Mouse (Mus musculus) brain, adult 2 months (tissue): ENCODE data around the gene Map3k13.
A peak's percentile ranks its signal among the peaks of the same experiment; 100 is the strongest.
"Not testable (repeated sequence)": the region's sequence is repeated elsewhere in the genome, so short reads cannot be mapped to it uniquely, and the experiment has no call there.

Source experiments
- DNase-seq: peaks from one replicate; pipeline ENCODE4 v3.0.0; 2011; ENCODE audit warnings: low read depth, low spot score

The Map3k13 gene

GRCm38 (mm10) chr16:21807786-21808185 is 13.6 kb downstream of the Map3k13 start:
- DNase-seq: not testable (repeated sequence)

- DNase-seq: no peak
Observed at GRCm38 (mm10) chr16:21813164-21813834, 19.2 kb downstream of the Map3k13 start.

GRCm38 (mm10) chr16:21814861-21815668 is 20.9 kb downstream of the Map3k13 start:
- peak; percentile 89 for DNase-seq

GRCm38 (mm10) chr16:21815669-21816010 is 21.5 kb downstream of the Map3k13 start:
- no peak for DNase-seq

- no peak for DNase-seq
Observed at GRCm38 (mm10) chr16:21818132-21818531, 24.0 kb downstream of the Map3k13 start.

GRCm38 (mm10) chr16:21818629-21819028 is 24.5 kb downstream of the Map3k13 start:
- DNase-seq: no peak

- no peak for DNase-seq
Observed at GRCm38 (mm10) chr16:21825612-21826031, 31.5 kb downstream of the Map3k13 start.

- DNase-seq: no peak
Observed at GRCm38 (mm10) chr16:21827153-21827552, 33.0 kb downstream of the Map3k13 start.

GRCm38 (mm10) chr16:21827581-21827980 is 33.4 kb downstream of the Map3k13 start:
- DNase-seq: no peak

GRCm38 (mm10) chr16:21829711-21830110 is 35.6 kb downstream of the Map3k13 start:
- no peak for DNase-seq

- no peak for DNase-seq
Observed at GRCm38 (mm10) chr16:21830784-21831183, 36.6 kb downstream of the Map3k13 start.

GRCm38 (mm10) chr16:21831764-21832163 is 37.6 kb downstream of the Map3k13 start:
- DNase-seq: no peak

- DNase-seq: no peak
Observed at GRCm38 (mm10) chr16:21833469-21833868, 39.3 kb downstream of the Map3k13 start.

- DNase-seq: no peak
Observed at GRCm38 (mm10) chr16:21833970-21834369, 39.8 kb downstream of the Map3k13 start.

- no peak for DNase-seq
Observed at GRCm38 (mm10) chr16:21834866-21835583, 40.9 kb downstream of the Map3k13 start.

GRCm38 (mm10) chr16:21835584-21835931 is 41.4 kb downstream of the Map3k13 start:
- no peak for DNase-seq

GRCm38 (mm10) chr16:21836311-21837072 is 42.3 kb downstream of the Map3k13 start:
- DNase-seq: peak; percentile 83

- no peak for DNase-seq
Observed at GRCm38 (mm10) chr16:21837694-21838093, 43.5 kb downstream of the Map3k13 start.

GRCm38 (mm10) chr16:21845800-21846671 is 51.9 kb downstream of the Map3k13 start:
- peak; percentile 97 for DNase-seq

GRCm38 (mm10) chr16:21848444-21848843 is 54.3 kb downstream of the Map3k13 start:
- DNase-seq: no peak

- no peak for DNase-seq
Observed at GRCm38 (mm10) chr16:21848847-21849246, 54.7 kb downstream of the Map3k13 start.
